Mouse (Mus musculus) lung, postnatal 0 days (tissue): ENCODE data around the gene Hdac9. TPM values are rescaled to one million over a fixed set of nuclear protein-coding genes. Genes with fewer than 3 reads are reported as not detected.

Source experiments
- ATAC-seq: fragments of 200-750 bp; cut with Nextera tagmentation; 2 replicates; pipeline ENCODE4 v1.8.0; 2017; ENCODE audit warnings: moderate library complexity
- DNase-seq: peaks from one replicate; pipeline ENCODE4 v3.0.0-alpha.2; 2016; ENCODE audit warnings: low spot score
- H3K27ac ChIP-seq: fragments of 300-500 bp; sonication (generic); 2 replicates; pipeline ENCODE4 v1.5.1; 2014; ENCODE audit warnings: antibody characterized with exemption, mild to moderate bottlenecking, low read length, mixed read lengths
- H3K27me3 ChIP-seq: fragments of 300-500 bp; sonication (generic); replicated peaks from 2 replicates; pipeline ENCODE4 v1.6.1; 2014; ENCODE audit warnings: low read length, mixed read lengths; ENCODE audit not compliant: insufficient read depth
- H3K36me3 ChIP-seq: fragments of 300-500 bp; sonication (generic); 2 replicates; pipeline ENCODE4 v1.6.1; 2014; ENCODE audit warnings: low read length, mixed read lengths; ENCODE audit not compliant: insufficient read depth
- H3K4me1 ChIP-seq: fragments of 300-500 bp; sonication (generic); 2 replicates; pipeline ENCODE4 v1.6.1; 2014; ENCODE audit warnings: antibody characterized with exemption, low read depth, low read length, mixed read lengths; ENCODE audit not compliant: insufficient read depth
- H3K4me2 ChIP-seq: fragments of 300-500 bp; sonication (generic); replicated peaks from 2 replicates; pipeline ENCODE4 v1.6.1; 2014; ENCODE audit warnings: low read depth, mild to moderate bottlenecking, low read length, moderate library complexity, mixed read lengths
- H3K4me3 ChIP-seq: fragments of 300-500 bp; sonication (generic); 2 replicates; pipeline ENCODE4 v1.5.1; 2014; ENCODE audit warnings: low read depth, low read length
- H3K9ac ChIP-seq: fragments of 300-500 bp; sonication (generic); replicated peaks from 2 replicates; pipeline ENCODE4 v1.6.1; 2014; ENCODE audit warnings: low read depth, mild to moderate bottlenecking
- H3K9me3 ChIP-seq: fragments of 300-500 bp; sonication (generic); 2 replicates; pipeline ENCODE4 v1.6.1; 2016; ENCODE audit warnings: low read length, mixed read lengths
- CTCF ChIP-seq: IDR thresholded peaks from 2 replicates; pipeline ENCODE4 v1.5.1; 2016; ENCODE audit warnings: antibody characterized with exemption, mild to moderate bottlenecking
- EP300 ChIP-seq: IDR thresholded peaks from 2 replicates; pipeline ENCODE4 v1.6.1; 2016; ENCODE audit warnings: antibody characterized with exemption, mild to moderate bottlenecking, control low read depth
- WGBS: fragments of 180-500 bp; shearing (Covaris S2); extraction: QIAGEN DNeasy Blood & Tissue Kit; methylation state at CpG from one replicate; pipeline ENCODE4 v1.1.7; 2014; 5-methylcytosine and 5-hydroxymethylcytosine counted together
- polyA plus RNA-seq: library from polyadenylated mRNA; unstranded; fragments of >200 nt; fragmentation: Nextera tagmentation; extraction: Ambion mirVana; gene quantifications from 2 replicates; pipeline ENCODE4 v1.2.1, GENCODE M21; 2015

The Hdac9 gene
- polyA plus RNA-seq, 1 experiment from 2014 or later: 6.0 TPM

DNA sequence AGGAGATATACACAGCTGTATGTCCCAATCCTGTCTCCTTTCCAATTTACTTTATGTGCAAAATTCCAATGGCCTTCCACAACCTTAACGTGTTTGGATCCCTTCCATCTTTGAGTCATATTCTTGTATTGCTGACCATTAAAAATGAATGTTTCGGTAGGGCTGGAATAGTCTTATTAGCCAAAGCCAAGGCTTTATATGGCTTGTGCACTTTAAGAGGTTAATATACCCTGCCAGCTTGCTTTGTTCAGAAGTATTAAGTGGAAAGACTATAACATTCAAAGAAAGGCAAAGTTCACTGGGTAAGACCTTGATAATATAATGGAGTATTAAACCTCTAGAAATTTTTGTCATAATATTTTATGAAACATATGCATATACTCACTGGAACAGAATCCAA is 491.4 kb downstream of the Hdac9 start:
- ATAC-seq (no peak), DNase-seq (no peak)
- Histone ChIP-seq H3K36me3 (no peaks in the 10 kb centered on the region), H3K4me2 (no peak overlapping the region), H3K9me3 (no peaks in the 10 kb centered on the region), H3K4me1 (no peaks in the 10 kb centered on the region), H3K9ac (no peak overlapping the region), H3K4me3 (no peak overlapping the region), H3K27ac (no peak overlapping the region), H3K27me3 (no peaks in the 10 kb centered on the region)
- TF ChIP-seq EP300 (no peak), CTCF (no peak)
- WGBS: 70% methylated on average over 2 of the region's 2 CpGs

GRCm38 (mm10) chr12:34408139-34408538 is 508.8 kb downstream of the Hdac9 start:
- Histone ChIP-seq H3K4me3 (no peak overlapping the region), H3K4me2 (no peak overlapping the region), H3K36me3 (no peaks in the 10 kb centered on the region), H3K4me1 (no peaks in the 10 kb centered on the region), H3K9me3 (no peaks in the 10 kb centered on the region), H3K9ac (no peak overlapping the region), H3K27me3 (no peaks in the 10 kb centered on the region), H3K27ac (no peak overlapping the region)
- DNase-seq (no peak), ATAC-seq (no peak)
- 69% methylated on average over 3 of the region's 3 CpGs for WGBS
- TF ChIP-seq CTCF (no peak), EP300 (no peak)

DNA sequence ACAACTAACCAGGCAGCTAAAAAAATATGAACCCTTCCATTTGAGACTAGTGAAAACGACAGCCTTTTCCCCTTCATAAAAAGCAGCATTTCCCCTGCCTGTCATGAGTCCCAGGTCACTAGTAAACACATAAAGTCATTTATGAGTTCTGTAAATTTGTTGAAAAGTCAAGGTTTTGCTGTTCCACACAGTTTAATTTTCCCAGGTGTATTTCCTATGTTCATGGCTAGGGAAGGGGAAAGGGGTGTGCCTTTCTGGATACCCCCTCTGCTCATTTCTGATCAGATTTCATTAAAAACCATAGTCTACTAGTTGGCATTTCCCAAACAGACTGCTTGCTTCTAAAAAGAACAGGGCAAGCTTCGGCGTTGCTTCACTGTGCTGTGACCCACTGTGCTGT is 509.8 kb downstream of the Hdac9 start:
- H3K27ac ChIP-seq: no peak overlapping the region
- H3K36me3 ChIP-seq: no peaks in the 10 kb centered on the region
- no peak overlapping the region for H3K4me2 ChIP-seq
- H3K9me3 ChIP-seq: no peaks in the 10 kb centered on the region
- TF ChIP-seq CTCF (no peak), EP300 (no peak)
- WGBS: 81% methylated on average over 3 of the region's 3 CpGs
- no peak for ATAC-seq
- H3K4me1 ChIP-seq: no peaks in the 10 kb centered on the region
- DNase-seq: no peak
- H3K9ac ChIP-seq: no peak overlapping the region
- no peak overlapping the region for H3K4me3 ChIP-seq
- H3K27me3 ChIP-seq: no peaks in the 10 kb centered on the region

DNA sequence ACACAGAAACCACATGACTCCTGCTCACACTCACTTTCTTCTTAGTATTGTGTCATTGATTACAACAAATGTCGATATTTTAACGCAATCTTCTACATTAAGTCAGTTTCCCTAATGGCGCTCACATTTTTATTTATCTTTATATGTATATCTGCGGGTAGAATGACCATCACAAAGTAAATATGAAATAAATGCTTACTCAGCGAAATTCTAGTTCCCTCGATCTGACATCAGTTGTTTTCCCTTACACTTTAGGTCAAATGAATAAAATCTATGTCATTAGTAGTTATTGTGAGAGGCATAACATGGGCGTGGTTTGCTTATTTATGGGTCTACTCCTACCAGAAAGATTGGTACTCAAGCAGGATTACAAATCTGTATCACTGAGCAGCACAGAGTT is 514.8 kb downstream of the Hdac9 start:
- 94% methylated on average over 7 of the region's 7 CpGs for WGBS
- DNase-seq (no peak), ATAC-seq (no peak)
- Histone ChIP-seq H3K36me3 (no peaks in the 10 kb centered on the region), H3K4me1 (no peaks in the 10 kb centered on the region), H3K9me3 (no peaks in the 10 kb centered on the region), H3K27me3 (no peaks in the 10 kb centered on the region), H3K4me2 (no peak overlapping the region), H3K4me3 (no peak overlapping the region), H3K27ac (no peak overlapping the region), H3K9ac (no peak overlapping the region)
- no peak for TF ChIP-seq EP300
- TF ChIP-seq CTCF: no peak

DNA sequence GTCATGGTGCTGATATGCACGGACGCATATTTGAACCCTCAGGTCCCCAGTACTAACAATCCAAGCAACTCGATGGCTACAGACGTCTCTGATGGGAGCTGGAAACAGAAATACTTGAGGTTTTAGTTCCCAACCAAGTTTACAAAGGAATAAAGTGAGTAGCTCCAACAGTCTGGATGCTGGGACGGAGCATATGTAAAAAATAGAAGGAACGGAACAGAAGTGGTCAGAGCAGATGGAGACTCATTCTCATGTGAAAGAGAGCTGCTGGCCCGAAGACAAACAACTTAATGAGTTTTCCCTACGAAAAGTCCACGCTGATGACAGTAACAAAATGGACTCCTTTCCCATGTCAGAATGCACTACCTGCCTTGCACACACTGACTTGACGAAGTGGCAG is 518.3 kb downstream of the Hdac9 start:
- no peak overlapping the region for H3K4me2 ChIP-seq
- 88% methylated on average over 10 of the region's 10 CpGs for WGBS
- ATAC-seq: no peak

DNA sequence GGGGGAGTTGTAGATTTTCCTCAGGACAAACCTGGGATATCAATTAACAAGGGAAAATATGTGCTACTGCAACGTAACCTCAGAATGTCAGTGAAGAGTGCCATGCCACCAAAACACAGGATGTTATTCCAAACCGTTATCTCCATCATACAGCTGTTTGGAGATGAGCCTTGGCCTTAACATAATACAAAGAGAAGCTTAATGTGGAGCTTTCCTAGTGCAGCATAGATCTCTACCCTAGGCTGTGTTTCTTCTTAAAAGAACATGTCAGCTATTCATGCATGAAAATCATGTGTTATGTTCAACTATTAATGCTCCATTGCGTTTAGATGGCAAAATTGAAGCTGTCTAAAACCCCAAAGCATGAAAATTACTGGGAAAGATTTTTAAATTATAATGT is 522.6 kb downstream of the Hdac9 start:
- no peaks in the 10 kb centered on the region for H3K36me3 ChIP-seq
- H3K27ac ChIP-seq: no peak overlapping the region
- DNase-seq: peak; percentile 8
- H3K9me3 ChIP-seq: no peaks in the 10 kb centered on the region
- no peak overlapping the region for H3K9ac ChIP-seq
- H3K4me3 ChIP-seq: no peak overlapping the region
- no peak overlapping the region for H3K4me2 ChIP-seq
- no peaks in the 10 kb centered on the region for H3K27me3 ChIP-seq
- H3K4me1 ChIP-seq: no peaks in the 10 kb centered on the region
- no peak for TF ChIP-seq EP300
- no peak for TF ChIP-seq CTCF
- WGBS: 57% methylated on average over 3 of the region's 3 CpGs
- ATAC-seq: no peak

More for the DNA sequence above, 518.3 kb downstream of the Hdac9 start:
- H3K9ac ChIP-seq: no peak overlapping the region
- no peak overlapping the region for H3K4me3 ChIP-seq
- H3K4me1 ChIP-seq: no peaks in the 10 kb centered on the region
- DNase-seq: no peak
- H3K36me3 ChIP-seq: no peaks in the 10 kb centered on the region
- no peaks in the 10 kb centered on the region for H3K27me3 ChIP-seq
- TF ChIP-seq EP300: no peak
- no peak for TF ChIP-seq CTCF
- no peaks in the 10 kb centered on the region for H3K9me3 ChIP-seq
- H3K27ac ChIP-seq: no peak overlapping the region

DNA sequence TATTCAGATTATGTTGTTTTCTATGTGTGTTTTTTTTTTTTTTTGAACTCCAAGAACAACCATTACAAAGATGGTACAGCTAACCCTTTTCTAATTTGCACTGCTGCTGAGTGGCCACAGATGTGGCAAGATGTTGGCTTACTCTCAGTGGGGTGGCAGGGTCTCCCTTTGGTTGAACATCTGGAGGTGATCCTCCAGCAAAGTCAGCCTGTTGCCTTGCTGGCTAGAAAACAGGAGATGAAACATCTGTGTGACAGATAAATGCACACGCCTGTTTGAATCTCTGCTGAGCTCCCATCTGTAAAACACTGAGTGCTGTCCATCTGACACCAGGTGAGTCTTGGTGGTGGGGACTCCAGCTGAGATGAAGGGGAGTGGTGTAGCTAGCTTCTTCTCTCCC is 537.2 kb downstream of the Hdac9 start:
- H3K9ac ChIP-seq: no peak overlapping the region
- H3K4me1 ChIP-seq: no peaks in the 10 kb centered on the region
- H3K27me3 ChIP-seq: no peaks in the 10 kb centered on the region
- H3K4me2 ChIP-seq: no peak overlapping the region
- ATAC-seq: no peak
- no peaks in the 10 kb centered on the region for H3K9me3 ChIP-seq
- H3K4me3 ChIP-seq: no peak overlapping the region
- no peak for DNase-seq
- TF ChIP-seq EP300: no peak
- no peak for TF ChIP-seq CTCF
- no peak overlapping the region for H3K27ac ChIP-seq
- H3K36me3 ChIP-seq: no peaks in the 10 kb centered on the region
- whole genome bisulfite sequencing: 70% methylated on average over 1 of the region's 1 CpGs
